Mouse (Mus musculus) liver, embryonic 14.5 days (tissue): ENCODE data around the gene Tert.

Experiments used
- CTCF ChIP-seq: IDR thresholded peaks from 2 replicates; pipeline ENCODE4 v1.5.1; 2016; ENCODE audit warnings: antibody characterized with exemption, low read depth, control low read depth
- EP300 ChIP-seq: IDR thresholded peaks from 2 replicates; pipeline ENCODE4 v1.6.1; 2016; ENCODE audit warnings: antibody characterized with exemption, low read depth

- TF ChIP-seq CTCF (no peak), EP300 (no peak)
Observed at GRCm38 (mm10) chr13:73687601-73688000, 60.9 kb downstream of the Tert start.
